Mouse (Mus musculus) limb, embryonic 10.5 days (tissue): ENCODE measurements around the gene Ing5. TPM values are rescaled to one million over a fixed set of nuclear protein-coding genes. Genes with fewer than 3 reads are reported as not detected.
A peak's percentile ranks its signal among the peaks of the same experiment; 100 is the strongest.

Source experiments
- DNase-seq: peaks from one replicate; pipeline ENCODE4 v3.0.0-alpha.2; 2017; ENCODE audit warnings: low spot score
- H3K27ac ChIP-seq: fragments of 300-500 bp; sonication (generic); 2 replicates; pipeline ENCODE4 v1.5.1; 2016; ENCODE audit warnings: mild to moderate bottlenecking
- H3K27me3 ChIP-seq: fragments of 300-500 bp; sonication (generic); 2 replicates; pipeline ENCODE4 v1.6.1; 2016; ENCODE audit warnings: low read depth, mild to moderate bottlenecking; ENCODE audit not compliant: poor library complexity, severe bottlenecking
- H3K36me3 ChIP-seq: fragments of 300-500 bp; sonication (generic); 2 replicates; pipeline ENCODE4 v1.6.1; 2016; ENCODE audit warnings: mild to moderate bottlenecking, moderate library complexity
- H3K4me1 ChIP-seq: fragments of 300-500 bp; sonication (generic); 2 replicates; pipeline ENCODE4 v1.6.1; 2016
- H3K4me3 ChIP-seq: fragments of 300-500 bp; sonication (generic); 2 replicates; pipeline ENCODE4 v1.5.1; 2016; ENCODE audit warnings: mild to moderate bottlenecking, moderate library complexity
- H3K9me3 ChIP-seq: fragments of 300-500 bp; sonication (generic); replicated peaks from 2 replicates; pipeline ENCODE4 v1.6.1; 2016; ENCODE audit warnings: mild to moderate bottlenecking
- WGBS: fragments of 180-500 bp; shearing (Covaris S2); methylation state at CpG from one replicate; pipeline ENCODE4 v1.1.7; 2016; 5-methylcytosine and 5-hydroxymethylcytosine counted together
- polyA plus RNA-seq: library from polyadenylated mRNA; unstranded; fragments of >200 nt; fragmentation: Nextera tagmentation; extraction: Ambion mirVana; gene quantifications from 2 replicates; pipeline ENCODE4 v1.2.1, GENCODE M21; 2016

Ing5 gene
- polyA plus RNA-seq, 1 experiment from 2014 or later: 21.4 TPM

DNA sequence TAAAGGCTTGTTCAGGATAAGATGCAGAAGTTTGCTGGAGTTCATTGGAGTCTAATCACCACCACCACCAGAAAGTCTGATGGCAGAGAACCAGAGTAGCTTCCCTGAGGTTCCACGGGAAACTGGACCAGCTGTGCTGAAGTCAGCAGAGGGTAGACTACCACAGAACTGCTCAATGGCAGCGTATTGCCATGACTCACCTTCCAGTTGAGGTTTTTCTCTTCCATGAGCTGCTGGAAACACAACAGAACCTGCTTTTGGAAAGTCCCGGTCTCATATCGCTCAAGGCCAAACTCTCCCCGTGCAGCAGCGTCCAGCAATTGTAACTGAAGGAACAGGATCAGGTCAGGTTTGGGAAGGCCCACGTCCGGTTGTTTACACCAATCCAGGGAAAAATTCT is 9.2 kb upstream of the Ing5 start:
- Histone ChIP-seq H3K4me3 (no peak overlapping the region), H3K4me1 (no peaks in the 10 kb centered on the region), H3K36me3 (peaks cover 99% of the 10 kb centered on the region), H3K9me3 (no peaks in the 10 kb centered on the region), H3K27me3 (no peaks in the 10 kb centered on the region), H3K27ac (no peak overlapping the region)
- 95% methylated on average over 8 of the region's 8 CpGs for WGBS
- DNase-seq: no peak

GRCm38 (mm10) chr1:93795886-93796285 is 7.9 kb upstream of the Ing5 start:
- Histone ChIP-seq H3K27me3 (no peaks in the 10 kb centered on the region), H3K4me1 (peaks cover 5% of the 10 kb centered on the region), H3K27ac (no peak overlapping the region), H3K4me3 (no peak overlapping the region), H3K9me3 (no peaks in the 10 kb centered on the region), H3K36me3 (peaks cover 99% of the 10 kb centered on the region)
- 93% methylated on average over 8 of the region's 8 CpGs for WGBS
- no peak for DNase-seq

GRCm38 (mm10) chr1:93800670-93801503 is 2.9 kb upstream of the Ing5 start:
- WGBS: 80% methylated on average over 21 of the region's 21 CpGs
- H3K36me3 ChIP-seq: peaks cover 57% of the 10 kb centered on the region
- DNase-seq: no peak

DNA sequence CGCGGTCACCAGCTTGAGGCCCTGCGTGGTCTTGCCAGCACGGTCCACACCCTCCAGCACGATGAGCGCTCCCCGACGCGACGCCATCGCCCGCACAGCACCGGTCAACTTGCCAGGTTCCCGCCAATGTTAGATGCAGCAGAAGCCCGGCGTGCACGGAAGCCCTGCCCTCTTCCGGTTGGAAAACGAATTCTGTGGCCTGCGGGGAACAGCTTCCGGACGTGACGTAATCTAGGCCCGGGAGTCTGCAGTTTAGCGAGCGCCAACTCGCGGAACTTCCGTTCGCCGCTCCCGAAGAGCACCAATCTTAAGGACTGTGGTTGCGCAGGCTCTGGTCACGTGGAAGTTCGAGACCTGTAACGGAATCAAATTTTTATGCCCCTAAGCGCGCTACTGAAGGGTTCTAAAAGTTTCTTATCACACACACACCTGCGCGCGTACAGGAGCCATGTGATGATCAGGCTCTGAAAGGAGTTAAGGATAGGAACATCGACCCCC is 2.0 kb upstream of the Ing5 start, which contains the start of gene Dtymk:
Dtymk (minus strand) TSS at position 194 of the 498 bp plus-strand sequence.
- peak; percentile 97 for DNase-seq
- H3K4me1 ChIP-seq: peaks cover 36% of the 10 kb centered on the region
- no peaks in the 10 kb centered on the region for H3K9me3 ChIP-seq
- peak within 1 kb of the TSS; percentile 92 for H3K27ac ChIP-seq
- H3K27me3 ChIP-seq: no peaks in the 10 kb centered on the region
- under 1% methylated on average over 42 of the region's 42 CpGs for WGBS
- H3K4me3 ChIP-seq: peak within 1 kb of the TSS; percentile 76
- H3K36me3 ChIP-seq: peaks cover 57% of the 10 kb centered on the region

More at GRCm38 (mm10) chr1:93800670-93801503, 2.9 kb upstream of the Ing5 start:
- no peaks in the 10 kb centered on the region for H3K9me3 ChIP-seq
- H3K4me3 ChIP-seq: peak overlapping the region; percentile 76
- peak overlapping the region; percentile 92 for H3K27ac ChIP-seq
- peaks cover 36% of the 10 kb centered on the region for H3K4me1 ChIP-seq
- H3K27me3 ChIP-seq: no peaks in the 10 kb centered on the region

DNA sequence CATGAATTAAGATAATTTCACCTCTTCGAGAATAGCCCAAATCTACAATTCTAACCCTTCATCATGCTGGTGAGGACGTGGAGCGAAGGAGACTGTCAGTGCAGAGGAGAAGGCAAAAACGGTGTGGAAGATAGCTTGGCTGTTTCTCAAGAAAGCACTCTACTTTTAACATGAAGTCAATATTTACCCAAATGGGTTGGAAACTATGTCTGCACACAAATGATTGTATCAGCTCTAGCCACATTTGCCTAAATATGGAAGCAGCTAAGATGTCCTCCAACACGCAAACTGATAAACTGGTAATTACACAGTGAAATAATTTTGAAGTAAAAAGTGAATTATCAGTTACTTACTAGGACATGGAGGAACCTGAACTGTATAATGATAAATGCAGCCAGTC is 994 bp upstream of the Ing5 start:
- no peak for DNase-seq
- Histone ChIP-seq H3K36me3 (peaks cover 55% of the 10 kb centered on the region), H3K9me3 (no peaks in the 10 kb centered on the region), H3K27me3 (no peaks in the 10 kb centered on the region), H3K4me3 (peak overlapping the region; percentile 81), H3K27ac (peak overlapping the region; percentile 97), H3K4me1 (peaks cover 36% of the 10 kb centered on the region)
- 89% methylated on average over 5 of the region's 5 CpGs for WGBS

- H3K27ac ChIP-seq: no peak overlapping the region
- no peaks in the 10 kb centered on the region for H3K27me3 ChIP-seq
- WGBS: 84% methylated on average over 4 of the region's 4 CpGs
- peaks cover 36% of the 10 kb centered on the region for H3K4me1 ChIP-seq
- no peak for DNase-seq
- peak overlapping the region; percentile 81 for H3K4me3 ChIP-seq
- H3K36me3 ChIP-seq: peaks cover 53% of the 10 kb centered on the region
- no peaks in the 10 kb centered on the region for H3K9me3 ChIP-seq
Measured at GRCm38 (mm10) chr1:93804818-93805217, 1.1 kb downstream of the Ing5 start.

GRCm38 (mm10) chr1:93805221-93805951 is 1.6 kb downstream of the Ing5 start:
- H3K36me3 ChIP-seq: peaks cover 51% of the 10 kb centered on the region
- no peaks in the 10 kb centered on the region for H3K9me3 ChIP-seq
- 83% methylated on average over 5 of the region's 5 CpGs for WGBS
- no peaks in the 10 kb centered on the region for H3K27me3 ChIP-seq
- no peak for DNase-seq
- no peak overlapping the region for H3K4me3 ChIP-seq
- H3K27ac ChIP-seq: no peak overlapping the region
- peaks cover 36% of the 10 kb centered on the region for H3K4me1 ChIP-seq

GRCm38 (mm10) chr1:93808871-93809270 is 5.1 kb downstream of the Ing5 start:
- peaks cover 13% of the 10 kb centered on the region for H3K4me1 ChIP-seq
- H3K9me3 ChIP-seq: no peaks in the 10 kb centered on the region
- no peak for DNase-seq
- H3K27me3 ChIP-seq: no peaks in the 10 kb centered on the region
- H3K4me3 ChIP-seq: no peak overlapping the region
- H3K27ac ChIP-seq: no peak overlapping the region
- peaks cover 81% of the 10 kb centered on the region for H3K36me3 ChIP-seq
- 94% methylated on average over 4 of the region's 4 CpGs for WGBS

GRCm38 (mm10) chr1:93810011-93810410 is 6.2 kb downstream of the Ing5 start:
- no peaks in the 10 kb centered on the region for H3K27me3 ChIP-seq
- peaks cover 5% of the 10 kb centered on the region for H3K4me1 ChIP-seq
- no peak overlapping the region for H3K27ac ChIP-seq
- H3K9me3 ChIP-seq: no peaks in the 10 kb centered on the region
- H3K36me3 ChIP-seq: peaks cover 93% of the 10 kb centered on the region
- H3K4me3 ChIP-seq: no peak overlapping the region
- WGBS: 96% methylated on average over 3 of the region's 3 CpGs
- no peak for DNase-seq

DNA sequence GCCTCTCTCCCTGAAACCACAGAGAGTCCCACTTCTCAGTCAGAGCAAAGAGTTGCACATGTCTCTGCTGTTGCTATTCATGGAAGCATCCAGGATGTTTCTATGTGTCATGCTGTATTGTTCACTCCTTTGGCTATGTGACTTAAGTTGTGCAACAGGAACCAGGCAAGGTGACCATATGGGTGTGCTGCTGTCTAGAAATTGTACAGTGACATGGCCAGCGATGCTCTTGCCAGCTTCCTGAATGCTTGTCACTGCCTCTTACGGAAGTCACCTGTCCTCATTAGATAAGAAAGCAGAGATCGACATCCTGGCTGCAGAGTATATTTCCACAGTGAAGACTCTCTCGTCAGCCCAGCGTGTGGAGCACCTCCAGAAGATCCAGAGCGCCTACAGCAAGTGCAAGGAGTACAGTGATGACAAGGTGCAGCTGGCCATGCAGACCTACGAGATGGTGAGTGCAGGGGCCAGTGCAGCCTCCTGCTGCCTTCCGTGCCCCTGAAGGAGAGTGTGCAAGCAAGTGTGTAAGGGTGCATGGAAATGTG is 7.8 kb downstream of the Ing5 start:
- no peak overlapping the region for H3K27ac ChIP-seq
- H3K9me3 ChIP-seq: no peaks in the 10 kb centered on the region
- H3K4me3 ChIP-seq: no peak overlapping the region
- H3K27me3 ChIP-seq: no peaks in the 10 kb centered on the region
- WGBS: 95% methylated on average over 8 of the region's 8 CpGs
- peaks cover 94% of the 10 kb centered on the region for H3K36me3 ChIP-seq
- no peak for DNase-seq
- no peaks in the 10 kb centered on the region for H3K4me1 ChIP-seq

DNA sequence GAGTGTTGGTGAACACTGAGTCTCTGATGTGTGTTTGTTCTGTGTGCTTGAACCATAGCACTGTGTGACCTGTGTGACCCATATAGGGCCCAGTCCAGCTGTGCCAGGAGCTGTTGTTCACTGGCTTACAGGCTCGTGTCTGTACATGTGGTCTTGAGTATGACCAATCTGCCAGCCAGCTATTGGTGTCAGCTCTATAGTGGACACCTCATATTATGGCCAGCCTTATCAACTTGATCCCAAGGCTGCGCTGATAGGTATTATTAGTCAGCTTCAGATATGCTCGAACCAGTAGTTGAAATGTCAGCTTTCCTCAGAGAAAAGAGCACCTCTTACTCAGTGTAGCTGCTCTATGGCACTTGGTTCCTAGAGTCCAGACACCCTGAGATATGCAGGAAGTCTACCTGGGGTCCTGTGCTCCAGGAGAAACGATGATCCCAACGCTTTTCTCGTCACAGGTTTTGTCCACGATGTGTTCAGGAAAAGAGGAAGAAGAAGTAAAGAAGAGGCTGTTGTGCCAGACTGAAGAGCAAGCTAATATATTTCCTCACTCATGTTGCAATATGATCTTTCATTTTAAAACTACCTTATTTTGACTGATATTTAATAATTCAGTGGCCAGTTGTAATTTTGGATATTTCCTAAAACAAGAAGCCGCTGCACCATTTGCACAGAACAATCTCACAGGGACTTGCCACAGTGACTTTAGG is 14.2 kb downstream of the Ing5 start:
- 97% methylated on average over 8 of the region's 8 CpGs for WGBS
- Histone ChIP-seq H3K36me3 (peaks cover 92% of the 10 kb centered on the region), H3K4me1 (no peaks in the 10 kb centered on the region), H3K9me3 (no peaks in the 10 kb centered on the region), H3K4me3 (no peak overlapping the region), H3K27me3 (no peaks in the 10 kb centered on the region), H3K27ac (no peak overlapping the region)
- DNase-seq: no peak

- H3K27me3 ChIP-seq: no peaks in the 10 kb centered on the region
- 93% methylated on average over 7 of the region's 7 CpGs for WGBS
- no peak for DNase-seq
- H3K9me3 ChIP-seq: no peaks in the 10 kb centered on the region
- H3K36me3 ChIP-seq: peaks cover 84% of the 10 kb centered on the region
- no peaks in the 10 kb centered on the region for H3K4me1 ChIP-seq
- H3K4me3 ChIP-seq: no peak overlapping the region
- no peak overlapping the region for H3K27ac ChIP-seq
Measured at GRCm38 (mm10) chr1:93818722-93819121, 15.0 kb downstream of the Ing5 start.
